Mouse (Mus musculus): ENCODE data around the gene Muc3a. TPM values are rescaled to one million over a fixed set of nuclear protein-coding genes. Genes with fewer than 3 reads are reported as not detected.

Muc3a gene
- 1 to 10 TPM; 3.8 to 4.0 TPM for total RNA-seq (2021)
- long read RNA-seq: 0 reads

GRCm38 (mm10) chr5:137212289-137212688, at the start of gene Muc3a:
Gene Muc3a (minus strand): TSS chr5:137212389.
- no peak for DNase-seq (ENCODE audit: low spot score in 2 of 2)

GRCm38 (mm10) chr5:137211114-137211829, 917 bp downstream of the Muc3a start:
- DNase-seq (ENCODE audit: low spot score in 2 of 2): no peak

- no peak for DNase-seq (ENCODE audit: low spot score in 2 of 2)
Measured at GRCm38 (mm10) chr5:137210689-137211088, 1.5 kb downstream of the Muc3a start.

- no peak for DNase-seq (ENCODE audit: low spot score in 2 of 2)
Measured at GRCm38 (mm10) chr5:137205301-137205700, 6.9 kb downstream of the Muc3a start.

GRCm38 (mm10) chr5:137194488-137195120, 17.6 kb downstream of the Muc3a start:
- DNase-seq (ENCODE audit: low spot score in 2 of 2): no peak

- no peak for DNase-seq (ENCODE audit: low spot score in 2 of 2)
Measured at GRCm38 (mm10) chr5:137193279-137193952, 18.8 kb downstream of the Muc3a start.

GRCm38 (mm10) chr5:137189326-137189725, 22.9 kb downstream of the Muc3a start:
- DNase-seq (ENCODE audit: low spot score in 2 of 2): peak in 1 of 2 experiments; percentile 2

GRCm38 (mm10) chr5:137185362-137185761, 26.8 kb downstream of the Muc3a start:
- DNase-seq (ENCODE audit: low spot score in 2 of 2): peak in 1 of 2 experiments; percentile 26

- peak in 1 of 2 experiments; percentile 41 for DNase-seq (ENCODE audit: low spot score in 2 of 2)
Measured at GRCm38 (mm10) chr5:137179646-137180374, 32.4 kb downstream of the Muc3a start.

- DNase-seq (ENCODE audit: low spot score in 2 of 2): no peak
Measured at GRCm38 (mm10) chr5:137173967-137174366, 38.2 kb downstream of the Muc3a start.

GRCm38 (mm10) chr5:137172591-137172990, 39.6 kb downstream of the Muc3a start:
- DNase-seq (ENCODE audit: low spot score in 2 of 2): no peak

- no peak for DNase-seq (ENCODE audit: low spot score in 2 of 2)
Measured at GRCm38 (mm10) chr5:137171478-137171877, 40.7 kb downstream of the Muc3a start.

GRCm38 (mm10) chr5:137170836-137171380, 41.3 kb downstream of the Muc3a start:
- no peak for DNase-seq (ENCODE audit: low spot score in 2 of 2)

- DNase-seq (ENCODE audit: low spot score in 2 of 2): no peak
Measured at GRCm38 (mm10) chr5:137167539-137167938, 44.6 kb downstream of the Muc3a start.

GRCm38 (mm10) chr5:137166012-137166411, 46.2 kb downstream of the Muc3a start:
- DNase-seq (ENCODE audit: low spot score in 2 of 2): no peak

GRCm38 (mm10) chr5:137161853-137162252, 50.3 kb downstream of the Muc3a start:
- no peak for DNase-seq (ENCODE audit: low spot score in 2 of 2)

GRCm38 (mm10) chr5:137159461-137159860, 52.7 kb downstream of the Muc3a start:
- DNase-seq (ENCODE audit: low spot score in 2 of 2): peak; percentile 9 to 51
